Mouse (Mus musculus) thymus, adult 2 months (tissue): ENCODE data around the gene Tm7sf3.

Source experiments
- CTCF ChIP-seq: fragments of 200-500 bp; IDR thresholded peaks from 2 replicates; pipeline ENCODE4 v1.5.1; 2012; ENCODE audit warnings: mild to moderate bottlenecking, control low read depth, low read length, moderate library complexity, borderline replicate concordance; ENCODE audit not compliant: control insufficient read depth, poor library complexity, insufficient read depth; ENCODE audit errors: extremely low read depth
- POLR2A ChIP-seq: fragments of 200-500 bp; IDR thresholded peaks from 2 replicates; pipeline ENCODE4 v1.6.1; 2012; ENCODE audit warnings: mild to moderate bottlenecking, low read length, control low read depth, moderate library complexity; ENCODE audit not compliant: control insufficient read depth, poor library complexity, insufficient read depth; ENCODE audit errors: extremely low read depth

DNA sequence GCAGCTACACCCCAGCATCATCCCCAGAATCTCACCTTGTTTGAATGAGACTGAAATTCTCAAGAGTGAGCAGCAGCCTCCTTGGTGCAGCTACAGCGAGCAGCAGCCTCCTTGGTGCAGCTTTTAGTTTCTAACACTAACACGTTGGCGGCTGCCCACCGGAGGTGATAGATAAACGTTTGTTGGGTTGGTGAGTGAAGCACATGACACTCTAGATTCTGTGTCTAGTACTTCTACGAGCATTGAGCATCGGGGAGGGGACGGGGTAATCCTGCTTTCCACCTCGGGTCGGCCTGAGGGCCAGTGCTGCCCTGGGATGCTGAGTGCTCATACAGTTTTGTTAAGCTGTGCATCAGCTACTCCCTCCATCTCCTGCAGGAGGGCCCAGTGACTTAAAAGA, 34.3 kb upstream of the Tm7sf3 start:
- TF ChIP-seq CTCF (no peak), POLR2A (no peak)
